Mouse (Mus musculus): ENCODE data around the gene Ddx60. TPM values are rescaled to one million over a fixed set of nuclear protein-coding genes. Genes with fewer than 3 reads are reported as not detected.
A peak's percentile ranks its signal among the peaks of the same experiment; 100 is the strongest.

Ddx60 gene
- total and polyA plus RNA-seq, 2 experiments from 2014 or later, result 1.5 to 4.5 TPM

DNA sequence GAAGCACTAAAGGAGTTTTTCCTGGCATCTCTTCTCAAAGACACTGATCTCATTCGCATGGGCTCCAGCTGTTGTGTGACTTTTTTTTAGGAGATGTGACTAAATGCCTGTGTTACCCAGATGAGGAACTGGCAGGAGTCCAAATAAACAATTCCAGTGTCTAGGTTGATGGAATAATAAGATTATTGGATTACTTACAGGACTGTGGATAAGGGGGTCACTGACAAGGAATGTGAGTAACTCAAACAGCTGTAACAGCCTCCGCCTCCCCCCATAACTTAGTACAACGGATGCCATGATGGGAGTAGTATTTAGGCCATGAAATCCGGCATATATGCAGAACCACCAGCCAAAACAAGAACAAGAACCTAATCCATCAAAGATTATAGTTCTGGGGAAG lies 10.6 kb upstream of the Ddx60 start:
- H3K4me3 ChIP-seq (ENCODE audit: low read depth, low read length), result no peak overlapping the region
- no peak for DNase-seq (ENCODE audit: low spot score)
- no peak overlapping the region for H3K9ac ChIP-seq (replicated peaks; ENCODE audit: low read depth, low read length)
- WGBS, result 82% methylated on average over 4 of the region's 4 CpGs
- no peak overlapping the region for H3K4me2 ChIP-seq (ENCODE audit: low read depth, low read length)
- no peaks in the 10 kb centered on the region for H3K9me3 ChIP-seq (replicated peaks; ENCODE audit: control insufficient read depth, low read length)
- no peak overlapping the region for H3K27ac ChIP-seq (ENCODE audit: low read depth)
- peaks cover 32% of the 10 kb centered on the region; the same call in 1 of the 2 replicates for H3K4me1 ChIP-seq (ENCODE audit: control insufficient read depth, insufficient read depth)
- H3K36me3 ChIP-seq (replicated peaks; ENCODE audit: control insufficient read depth, insufficient read depth, low read length), result no peaks in the 10 kb centered on the region
- no peak for ATAC-seq (ENCODE audit: insufficient read depth, low read depth)
- no peaks in the 10 kb centered on the region for H3K27me3 ChIP-seq (ENCODE audit: control insufficient read depth, insufficient read depth, low read length)
- TF ChIP-seq EP300 (IDR thresholded peaks at IDR 0.05; ENCODE audit: low read depth) (no peak), CTCF (IDR thresholded peaks at IDR 0.05; ENCODE audit: low read depth) (no peak)

DNA sequence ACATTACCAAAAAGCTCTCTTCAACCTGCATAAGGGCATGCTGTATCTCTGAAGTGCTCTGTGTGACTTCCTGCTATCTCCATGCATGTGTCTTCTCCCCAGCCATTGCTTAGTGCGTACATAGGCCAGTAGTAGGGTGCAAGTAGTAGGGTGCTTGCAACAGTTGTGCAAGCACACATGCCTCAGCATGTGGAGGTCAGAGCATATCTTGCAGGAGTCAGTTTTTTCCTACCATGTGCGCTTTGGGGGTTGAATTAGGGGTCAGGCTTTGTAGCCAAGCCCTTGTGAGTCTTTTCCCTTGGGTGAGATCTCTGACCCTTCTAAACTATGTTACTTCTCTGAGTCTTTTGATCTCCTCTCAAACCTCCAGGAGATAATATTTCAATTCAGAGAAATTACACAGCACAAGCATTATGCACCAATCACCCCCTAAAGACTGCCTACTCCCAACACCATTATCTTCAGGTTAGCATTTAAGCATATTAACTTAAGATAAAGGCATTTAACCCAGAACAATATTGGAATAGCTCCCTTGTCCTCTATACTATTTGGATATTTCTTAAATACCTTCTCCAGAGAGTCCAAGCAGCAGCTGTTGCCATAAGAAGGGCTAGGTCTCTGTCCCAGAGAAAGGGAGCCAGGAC lies 8.6 kb upstream of the Ddx60 start:
- Histone ChIP-seq H3K4me1 (ENCODE audit: control insufficient read depth, insufficient read depth) (peaks cover 37% of the 10 kb centered on the region), H3K27me3 (ENCODE audit: control insufficient read depth, insufficient read depth, low read length) (no peaks in the 10 kb centered on the region), H3K36me3 (replicated peaks; ENCODE audit: control insufficient read depth, insufficient read depth, low read length) (no peaks in the 10 kb centered on the region), H3K27ac (ENCODE audit: low read depth) (peak overlapping the region; percentile 6; the same call in 1 of the 2 replicates), H3K9ac (replicated peaks; ENCODE audit: low read depth, low read length) (no peak overlapping the region), H3K9me3 (replicated peaks; ENCODE audit: control insufficient read depth, low read length) (no peaks in the 10 kb centered on the region), H3K4me3 (ENCODE audit: low read depth, low read length) (no peak overlapping the region), H3K4me2 (ENCODE audit: low read depth, low read length) (no peak overlapping the region)
- TF ChIP-seq CTCF (IDR thresholded peaks at IDR 0.05; ENCODE audit: low read depth), result no peak
- no peak for TF ChIP-seq EP300 (IDR thresholded peaks at IDR 0.05; ENCODE audit: low read depth)
- ATAC-seq (ENCODE audit: insufficient read depth, low read depth), result no peak
- WGBS, result 82% methylated on average over 2 of the region's 2 CpGs
- DNase-seq (ENCODE audit: low spot score), result no peak

DNA sequence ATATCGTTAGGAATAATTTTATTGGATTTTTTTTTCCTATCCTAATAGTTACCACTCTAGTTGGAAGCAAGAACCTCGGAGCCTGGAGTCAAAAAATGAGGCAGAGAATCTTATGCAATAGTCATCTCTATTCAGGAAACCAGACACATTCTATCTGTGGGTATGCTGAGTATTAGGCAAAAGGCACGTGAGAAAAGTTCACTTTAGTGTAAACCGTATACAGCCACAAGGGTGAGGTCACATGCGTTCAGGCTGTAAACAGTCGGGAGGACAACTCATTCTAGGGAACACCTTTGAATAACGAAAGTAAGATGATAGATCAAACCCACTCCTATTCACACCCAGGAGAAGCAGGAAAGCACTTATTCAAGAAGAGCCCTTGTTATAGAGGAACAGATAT lies 7.5 kb upstream of the Ddx60 start:
- DNase-seq (ENCODE audit: low spot score) (no peak), ATAC-seq (ENCODE audit: insufficient read depth, low read depth) (no peak)
- H3K4me1 ChIP-seq (ENCODE audit: control insufficient read depth, insufficient read depth), result peaks cover 36% of the 10 kb centered on the region
- no peaks in the 10 kb centered on the region for H3K9me3 ChIP-seq (replicated peaks; ENCODE audit: control insufficient read depth, low read length)
- peak overlapping the region; percentile 20; the same call in 1 of the 2 replicates for H3K4me2 ChIP-seq (ENCODE audit: low read depth, low read length)
- peak overlapping the region; percentile 95 for H3K27ac ChIP-seq (ENCODE audit: low read depth)
- TF ChIP-seq EP300 (IDR thresholded peaks at IDR 0.05; ENCODE audit: low read depth) (no peak), CTCF (IDR thresholded peaks at IDR 0.05; ENCODE audit: low read depth) (no peak)
- no peaks in the 10 kb centered on the region for H3K36me3 ChIP-seq (replicated peaks; ENCODE audit: control insufficient read depth, insufficient read depth, low read length)
- no peak overlapping the region for H3K4me3 ChIP-seq (ENCODE audit: low read depth, low read length)
- H3K27me3 ChIP-seq (ENCODE audit: control insufficient read depth, insufficient read depth, low read length), result no peaks in the 10 kb centered on the region
- 47% methylated on average over 7 of the region's 7 CpGs for WGBS
- H3K9ac ChIP-seq (replicated peaks; ENCODE audit: low read depth, low read length), result no peak overlapping the region

DNA sequence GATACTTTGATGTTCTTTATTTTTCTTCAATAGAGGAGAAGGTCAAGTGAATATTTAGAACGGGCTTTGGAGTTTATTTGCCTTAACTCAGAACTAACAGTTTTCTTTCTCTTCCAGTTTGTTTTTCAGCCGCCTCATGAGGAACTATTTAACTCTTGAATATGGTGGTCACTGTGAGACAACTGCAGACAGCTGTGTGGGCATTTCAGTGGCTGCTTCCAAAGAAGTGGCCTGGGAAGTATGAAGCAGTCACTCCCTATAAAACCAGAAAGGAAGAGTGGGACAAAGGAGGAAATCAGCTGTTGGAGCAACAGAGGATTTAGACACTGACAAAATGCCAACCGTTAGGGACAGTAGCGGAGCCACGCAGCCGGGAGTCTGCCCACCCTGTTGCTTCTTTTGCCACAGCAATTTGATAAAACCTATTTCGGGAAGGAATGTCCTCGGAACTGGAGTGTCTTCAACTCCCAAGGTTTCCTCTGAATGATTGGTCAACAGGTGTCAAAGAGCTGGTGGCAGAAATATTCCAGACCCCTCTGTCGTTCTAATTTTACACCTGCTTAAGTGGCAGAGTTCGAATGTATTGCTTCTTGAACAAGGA lies 6.3 kb upstream of the Ddx60 start:
- Histone ChIP-seq H3K27me3 (ENCODE audit: control insufficient read depth, insufficient read depth, low read length) (no peaks in the 10 kb centered on the region), H3K9me3 (replicated peaks; ENCODE audit: control insufficient read depth, low read length) (no peaks in the 10 kb centered on the region), H3K9ac (replicated peaks; ENCODE audit: low read depth, low read length) (no peak overlapping the region), H3K4me3 (ENCODE audit: low read depth, low read length) (no peak overlapping the region), H3K27ac (ENCODE audit: low read depth) (peak overlapping the region; percentile 95), H3K4me2 (ENCODE audit: low read depth, low read length) (peak overlapping the region; percentile 37), H3K36me3 (replicated peaks; ENCODE audit: control insufficient read depth, insufficient read depth, low read length) (no peaks in the 10 kb centered on the region), H3K4me1 (ENCODE audit: control insufficient read depth, insufficient read depth) (peaks cover 38% of the 10 kb centered on the region)
- peak; percentile 73 for ATAC-seq (ENCODE audit: insufficient read depth, low read depth)
- DNase-seq (ENCODE audit: low spot score), result peak; percentile 72
- 20% methylated on average over 10 of the region's 10 CpGs for WGBS
- TF ChIP-seq EP300 (IDR thresholded peaks at IDR 0.05; ENCODE audit: low read depth) (peak; percentile 88; the same call in 1 of the 2 replicates), CTCF (IDR thresholded peaks at IDR 0.05; ENCODE audit: low read depth) (no peak)

DNA sequence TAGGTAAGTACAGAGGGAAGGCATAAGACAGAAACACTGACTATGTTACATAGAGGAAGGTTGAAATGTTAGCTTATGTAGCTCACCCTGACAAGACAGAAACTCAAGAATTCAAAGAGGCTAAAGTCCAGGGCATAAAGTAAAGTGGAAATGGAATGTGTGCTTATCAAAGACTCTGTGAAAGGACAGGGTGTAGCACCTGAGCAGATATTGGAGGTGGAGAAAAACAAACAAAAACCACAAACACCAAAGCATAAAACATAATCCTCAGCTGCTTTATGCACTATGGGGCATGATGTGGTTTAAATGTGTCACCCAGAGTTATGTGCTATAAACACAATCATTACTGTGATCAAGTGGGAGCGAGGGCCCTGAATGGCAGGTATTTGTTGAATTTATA lies 3.4 kb upstream of the Ddx60 start:
- Histone ChIP-seq H3K9me3 (replicated peaks; ENCODE audit: control insufficient read depth, low read length) (no peaks in the 10 kb centered on the region), H3K4me3 (ENCODE audit: low read depth, low read length) (no peak overlapping the region), H3K36me3 (replicated peaks; ENCODE audit: control insufficient read depth, insufficient read depth, low read length) (no peaks in the 10 kb centered on the region), H3K27me3 (ENCODE audit: control insufficient read depth, insufficient read depth, low read length) (no peaks in the 10 kb centered on the region), H3K9ac (replicated peaks; ENCODE audit: low read depth, low read length) (no peak overlapping the region), H3K4me1 (ENCODE audit: control insufficient read depth, insufficient read depth) (peaks cover 48% of the 10 kb centered on the region), H3K27ac (ENCODE audit: low read depth) (no peak overlapping the region), H3K4me2 (ENCODE audit: low read depth, low read length) (no peak overlapping the region)
- 80% methylated on average over 1 of the region's 1 CpGs for WGBS
- no peak for TF ChIP-seq CTCF (IDR thresholded peaks at IDR 0.05; ENCODE audit: low read depth)
- no peak for TF ChIP-seq EP300 (IDR thresholded peaks at IDR 0.05; ENCODE audit: low read depth)
- ATAC-seq (ENCODE audit: insufficient read depth, low read depth) (no peak), DNase-seq (ENCODE audit: low spot score) (no peak)
